Mouse (Mus musculus) midbrain, embryonic 14.5 days (tissue): ENCODE measurements around the gene Pfdn2. TPM values are rescaled to one million over a fixed set of nuclear protein-coding genes. Genes with fewer than 3 reads are reported as not detected.
A peak's percentile ranks its signal among the peaks of the same experiment; 100 is the strongest.

Experiments
- ATAC-seq: fragments of 200-750 bp; cut with Nextera tagmentation; 2 replicates; pipeline ENCODE4 v1.8.0; 2017; ENCODE audit warnings: moderate number of reproducible peaks, moderate library complexity; ENCODE audit not compliant: low FRiP score, low TSS enrichment
- DNase-seq: peaks from one replicate; pipeline ENCODE4 v3.0.0-alpha.2; 2015
- H3K27ac ChIP-seq: fragments of 300-500 bp; sonication (generic); replicated peaks from 2 replicates; pipeline ENCODE4 v1.5.1; 2014; ENCODE audit warnings: mild to moderate bottlenecking, low read depth, low read length, moderate library complexity
- H3K27me3 ChIP-seq: fragments of 300-500 bp; sonication (generic); 2 replicates; pipeline ENCODE4 v1.6.1; 2014; ENCODE audit warnings: low read length, control low read depth, mixed read lengths; ENCODE audit not compliant: control insufficient read depth, insufficient read depth
- H3K36me3 ChIP-seq: fragments of 300-500 bp; sonication (generic); 2 replicates; pipeline ENCODE4 v1.6.1; 2014; ENCODE audit warnings: low read length, control low read depth; ENCODE audit not compliant: control insufficient read depth, insufficient read depth
- H3K4me1 ChIP-seq: fragments of 300-500 bp; sonication (generic); 2 replicates; pipeline ENCODE4 v1.6.1; 2014; ENCODE audit warnings: mild to moderate bottlenecking, antibody characterized with exemption, low read length, control low read depth; ENCODE audit not compliant: control insufficient read depth, insufficient read depth
- H3K4me2 ChIP-seq: fragments of 300-500 bp; sonication (generic); 2 replicates; pipeline ENCODE4 v1.6.1; 2014; ENCODE audit warnings: mild to moderate bottlenecking, low read length, moderate library complexity
- H3K4me3 ChIP-seq: fragments of 300-500 bp; sonication (generic); replicated peaks from 2 replicates; pipeline ENCODE4 v1.5.1; 2014; ENCODE audit warnings: low read depth, low read length
- H3K9ac ChIP-seq: fragments of 300-500 bp; sonication (generic); replicated peaks from 2 replicates; pipeline ENCODE4 v1.6.1; 2014; ENCODE audit warnings: mild to moderate bottlenecking, low read length, moderate library complexity
- H3K9me3 ChIP-seq: fragments of 300-500 bp; sonication (generic); 2 replicates; pipeline ENCODE4 v1.6.1; 2016; ENCODE audit warnings: low read length, control low read depth, mixed read lengths; ENCODE audit not compliant: control insufficient read depth
- WGBS: fragments of 180-500 bp; shearing (Covaris S2); extraction: QIAGEN DNeasy Blood & Tissue Kit; methylation state at CpG from one replicate; pipeline ENCODE4 v1.1.7; 2014; 5-methylcytosine and 5-hydroxymethylcytosine counted together
- polyA plus RNA-seq: library from polyadenylated mRNA; unstranded; fragments of >200 nt; fragmentation: Nextera tagmentation; extraction: Ambion mirVana; gene quantifications from 2 replicates; pipeline ENCODE4 v1.2.1, GENCODE M21; 2014

Gene Pfdn2
- polyA plus RNA-seq, 1 experiment from 2014 or later, result 63.0 TPM

DNA sequence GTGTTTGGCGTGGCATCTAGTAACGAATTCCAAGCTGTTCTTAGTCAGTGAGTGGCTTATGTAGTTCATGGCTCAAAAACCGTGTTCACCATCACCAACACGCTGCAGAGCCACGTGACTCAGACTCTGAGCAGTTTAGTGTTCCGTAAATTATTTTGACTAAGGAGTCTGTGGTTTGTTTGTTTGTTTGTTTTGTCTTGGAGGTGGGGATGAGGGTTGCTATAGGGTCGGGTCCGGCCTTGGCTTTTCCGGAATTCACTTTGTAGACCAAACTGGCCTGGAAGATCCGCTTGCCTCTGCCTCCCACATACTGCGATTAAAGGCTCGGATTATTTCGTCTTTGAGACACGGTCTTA, 603 bp downstream of the Pfdn2 start:
- Histone ChIP-seq H3K27me3 (no peaks in the 10 kb centered on the region), H3K4me2 (peak overlapping the region; percentile 93), H3K27ac (peak overlapping the region; percentile 79), H3K36me3 (peaks cover 30% of the 10 kb centered on the region), H3K9me3 (peaks cover 7% of the 10 kb centered on the region), H3K4me3 (peak overlapping the region; percentile 98), H3K4me1 (peaks cover 16% of the 10 kb centered on the region), H3K9ac (peak overlapping the region; percentile 77)
- DNase-seq (no peak), ATAC-seq (no peak)
- 2% methylated on average over 14 of the region's 14 CpGs for WGBS

DNA sequence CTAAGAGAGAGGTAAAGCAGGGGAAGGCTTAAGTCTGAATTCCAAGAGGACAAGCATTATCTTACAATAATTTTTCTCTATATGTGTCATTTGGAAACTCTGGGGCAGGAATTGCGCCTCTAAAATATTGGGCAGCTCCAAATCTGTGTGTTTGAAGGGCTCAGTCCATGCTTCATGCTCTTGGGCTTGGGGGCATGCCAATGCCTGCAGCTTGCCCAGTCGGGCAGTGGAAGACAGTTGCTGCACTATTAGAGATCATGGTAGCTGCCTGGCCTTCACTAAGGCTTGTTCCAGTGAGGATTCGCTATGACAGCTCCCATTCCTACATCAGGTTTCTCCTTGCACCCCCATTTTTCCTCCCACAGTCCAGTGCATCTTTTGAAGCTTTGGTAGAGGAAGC, 3.2 kb downstream of the Pfdn2 start:
- H3K9ac ChIP-seq, result no peak overlapping the region
- no peak overlapping the region for H3K27ac ChIP-seq
- no peak overlapping the region for H3K4me2 ChIP-seq
- H3K4me3 ChIP-seq, result no peak overlapping the region
- DNase-seq, result no peak
- H3K4me1 ChIP-seq, result peaks cover 16% of the 10 kb centered on the region
- peaks cover 7% of the 10 kb centered on the region for H3K9me3 ChIP-seq
- H3K27me3 ChIP-seq, result no peaks in the 10 kb centered on the region
- ATAC-seq, result no peak
- peaks cover 6% of the 10 kb centered on the region; the same call in 1 of the 2 replicates for H3K36me3 ChIP-seq
- 94% methylated on average over 3 of the region's 3 CpGs for WGBS

DNA sequence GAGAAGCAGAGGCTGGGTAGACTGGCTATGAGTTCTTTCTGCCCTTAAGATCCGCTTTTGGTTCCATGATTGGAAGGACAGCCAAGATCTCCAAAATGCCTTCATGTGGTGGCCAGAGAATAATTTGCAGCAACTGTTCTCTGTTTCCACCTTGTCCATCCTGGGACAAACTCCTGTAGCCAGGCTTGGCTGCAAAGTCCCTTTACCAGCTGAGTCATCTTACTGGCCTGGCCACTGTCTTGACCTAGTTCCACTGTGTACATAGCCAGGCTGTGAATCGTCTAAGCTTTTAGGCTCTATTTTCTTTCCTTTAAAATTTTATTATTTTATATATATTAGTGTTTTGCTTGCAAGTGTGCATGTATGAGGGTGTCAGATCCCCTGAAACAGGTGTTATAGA, 3.7 kb downstream of the Pfdn2 start:
- H3K9ac ChIP-seq, result no peak overlapping the region
- peaks cover 4% of the 10 kb centered on the region; the same call in 1 of the 2 replicates for H3K36me3 ChIP-seq
- no peak for ATAC-seq
- H3K27me3 ChIP-seq, result no peaks in the 10 kb centered on the region
- H3K4me1 ChIP-seq, result peaks cover 16% of the 10 kb centered on the region
- 99% methylated on average over 2 of the region's 2 CpGs for WGBS
- H3K27ac ChIP-seq, result no peak overlapping the region
- no peak overlapping the region for H3K4me2 ChIP-seq
- no peak for DNase-seq
- H3K9me3 ChIP-seq, result peaks cover 7% of the 10 kb centered on the region
- no peak overlapping the region for H3K4me3 ChIP-seq

DNA sequence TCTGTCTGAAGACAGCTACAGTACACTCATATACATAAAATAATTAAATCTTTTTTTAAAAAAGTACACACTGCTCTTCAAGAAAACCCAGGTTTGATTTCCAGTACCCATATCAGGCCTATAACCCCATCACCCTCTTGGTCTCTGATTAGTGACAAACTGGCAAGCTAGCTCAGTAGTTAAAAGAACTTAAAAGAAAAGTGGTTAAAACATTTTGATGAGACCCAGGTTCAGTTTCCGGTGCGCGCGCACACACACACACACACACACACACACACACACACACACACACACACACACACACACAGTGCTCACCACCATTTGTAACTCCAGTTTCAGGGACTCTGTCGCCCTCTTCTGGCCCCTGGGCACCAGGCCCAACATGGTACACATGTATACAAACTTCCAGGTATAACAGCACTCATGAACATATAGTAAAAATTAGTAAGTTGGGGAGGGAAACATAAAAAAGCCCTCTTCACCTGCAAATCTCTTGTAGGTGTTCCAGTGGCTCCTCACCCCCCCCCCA, 10.4 kb downstream of the Pfdn2 start:
- no peaks in the 10 kb centered on the region for H3K27me3 ChIP-seq
- H3K4me2 ChIP-seq, result no peak overlapping the region
- no peak overlapping the region for H3K4me3 ChIP-seq
- peaks cover 3% of the 10 kb centered on the region for H3K9me3 ChIP-seq
- H3K27ac ChIP-seq, result no peak overlapping the region
- WGBS, result 78% methylated on average over 5 of the region's 5 CpGs
- H3K9ac ChIP-seq, result no peak overlapping the region
- ATAC-seq (no peak), DNase-seq (peak; percentile 39)
- 0 out of 2 replicates have a peak, but pooled peaks cover 6% of the 10 kb centered on the region for H3K4me1 ChIP-seq
- peaks cover 19% of the 10 kb centered on the region for H3K36me3 ChIP-seq

DNA sequence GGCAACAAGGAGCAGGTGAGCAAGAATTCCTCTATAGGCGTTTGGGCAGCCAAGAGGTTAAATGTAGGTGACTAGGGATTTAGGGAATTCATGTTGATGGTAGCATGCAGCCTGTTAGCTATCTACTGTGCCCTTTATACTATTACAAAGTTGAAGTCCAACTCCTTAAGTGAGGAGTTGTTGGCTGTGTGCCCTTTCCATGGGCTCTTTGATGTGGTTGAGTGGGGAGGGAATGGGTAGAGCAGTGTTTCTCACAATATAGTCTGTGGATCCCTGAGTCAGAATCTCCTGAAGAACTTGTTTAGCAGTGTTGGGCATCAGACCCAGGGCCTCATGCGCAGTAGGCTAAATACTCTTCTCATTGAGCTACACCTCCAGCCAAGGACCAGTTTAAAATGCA, 11.3 kb downstream of the Pfdn2 start:
- ATAC-seq (no peak), DNase-seq (no peak)
- peaks cover 19% of the 10 kb centered on the region for H3K36me3 ChIP-seq
- peaks cover 10% of the 10 kb centered on the region for H3K4me1 ChIP-seq
- peaks cover 3% of the 10 kb centered on the region for H3K9me3 ChIP-seq
- no peak overlapping the region for H3K9ac ChIP-seq
- no peaks in the 10 kb centered on the region for H3K27me3 ChIP-seq
- H3K4me3 ChIP-seq, result no peak overlapping the region
- no peak overlapping the region for H3K4me2 ChIP-seq
- 91% methylated on average over 2 of the region's 2 CpGs for WGBS
- H3K27ac ChIP-seq, result no peak overlapping the region

DNA sequence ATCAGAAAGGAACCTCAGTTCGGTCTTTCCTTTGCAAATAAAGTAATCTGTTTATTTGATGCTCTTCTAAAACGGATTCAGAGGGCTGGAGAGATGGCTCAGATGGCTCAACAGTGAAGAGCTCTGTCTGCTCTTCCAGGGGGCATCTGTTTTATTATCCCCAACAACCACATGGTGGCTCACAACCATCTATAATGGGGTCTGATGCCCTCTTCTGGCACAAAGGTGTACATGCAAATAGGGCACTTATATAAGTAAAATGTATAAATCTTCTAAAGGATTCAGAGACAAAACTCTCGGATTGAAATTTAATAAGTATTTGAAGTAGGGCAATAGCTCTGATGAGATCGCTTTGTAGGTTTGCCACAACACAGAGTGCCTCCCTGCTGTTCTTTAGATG, 13.0 kb downstream of the Pfdn2 start:
- WGBS, result 78% methylated on average over 4 of the region's 4 CpGs
- DNase-seq, result peak; percentile 75
- ATAC-seq, result no peak

DNA sequence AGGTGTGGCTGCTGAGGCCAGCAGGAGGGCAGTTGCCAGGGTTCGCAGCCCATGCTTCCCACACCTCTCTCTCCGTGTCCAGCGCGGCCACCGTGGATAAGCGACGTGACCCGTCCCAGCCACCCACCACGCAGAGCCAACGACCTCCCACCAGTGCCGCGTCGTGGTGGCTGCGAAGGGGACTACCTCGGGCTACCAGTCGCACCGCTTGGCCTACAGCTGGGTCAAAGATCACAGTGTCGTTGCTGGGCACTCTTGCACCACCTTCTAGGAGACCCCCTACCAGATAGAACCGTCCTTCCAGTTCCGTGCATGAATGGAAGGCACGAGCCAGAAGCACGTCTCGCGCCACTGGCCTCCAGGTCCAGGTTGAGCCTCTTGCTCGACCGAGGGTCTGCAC, 14.8 kb downstream of the Pfdn2 start:
- Histone ChIP-seq H3K36me3 (peaks cover 19% of the 10 kb centered on the region), H3K4me2 (peak overlapping the region; percentile 94), H3K9me3 (peaks cover 3% of the 10 kb centered on the region), H3K27ac (peak overlapping the region; percentile 80), H3K9ac (peak overlapping the region; percentile 73), H3K27me3 (no peaks in the 10 kb centered on the region), H3K4me3 (peak overlapping the region; percentile 39), H3K4me1 (peaks cover 11% of the 10 kb centered on the region)
- 2% methylated on average over 26 of the region's 26 CpGs for WGBS
- DNase-seq, result no peak
- peak; percentile 65 for ATAC-seq

More for the DNA sequence above, 13.0 kb downstream of the Pfdn2 start:
- no peak overlapping the region for H3K27ac ChIP-seq
- no peak overlapping the region for H3K4me2 ChIP-seq
- no peak overlapping the region for H3K4me3 ChIP-seq
- H3K9ac ChIP-seq, result no peak overlapping the region
- peaks cover 3% of the 10 kb centered on the region for H3K9me3 ChIP-seq
- no peaks in the 10 kb centered on the region for H3K27me3 ChIP-seq
- peaks cover 19% of the 10 kb centered on the region for H3K36me3 ChIP-seq
- peaks cover 11% of the 10 kb centered on the region for H3K4me1 ChIP-seq

DNA sequence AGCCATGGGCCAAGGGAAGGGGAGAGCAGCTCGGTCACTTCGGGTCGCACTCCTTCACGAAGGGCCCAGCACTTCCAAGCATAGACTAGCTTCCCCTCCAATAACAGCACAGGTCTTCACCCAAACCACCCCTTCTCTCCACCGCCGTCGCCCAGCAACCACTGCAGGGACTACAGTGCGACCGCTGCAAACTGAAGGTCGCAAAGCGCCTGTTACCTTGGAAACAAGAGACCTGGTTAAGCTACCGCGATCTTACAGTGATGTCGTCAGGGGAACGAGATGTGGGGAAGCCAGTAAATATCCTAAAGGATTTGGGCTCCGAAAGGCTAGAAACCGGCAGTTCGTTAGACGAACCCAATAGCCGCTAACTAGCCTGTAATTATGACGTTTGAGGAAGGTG, 15.2 kb downstream of the Pfdn2 start, which contains the start of gene Klhdc9:
Gene Klhdc9 (minus strand): TSS at position 143 of the 400 bp plus-strand sequence.
- Histone ChIP-seq H3K9me3 (peaks cover 3% of the 10 kb centered on the region), H3K9ac (peak within 1 kb of the TSS; percentile 73), H3K36me3 (peaks cover 19% of the 10 kb centered on the region), H3K27ac (peak within 1 kb of the TSS; percentile 80), H3K4me1 (peaks cover 11% of the 10 kb centered on the region), H3K4me3 (peak within 1 kb of the TSS; percentile 39), H3K27me3 (no peaks in the 10 kb centered on the region), H3K4me2 (peak within 1 kb of the TSS; percentile 94)
- peak; percentile 98 for DNase-seq
- under 1% methylated on average over 21 of the region's 21 CpGs for WGBS
- peak; percentile 95 for ATAC-seq
